Mouse (Mus musculus): Measurements from ENCODE around the gene Jrkl.
A peak's percentile ranks its signal among the peaks of the same experiment; 100 is the strongest.

The Jrkl gene

DNA sequence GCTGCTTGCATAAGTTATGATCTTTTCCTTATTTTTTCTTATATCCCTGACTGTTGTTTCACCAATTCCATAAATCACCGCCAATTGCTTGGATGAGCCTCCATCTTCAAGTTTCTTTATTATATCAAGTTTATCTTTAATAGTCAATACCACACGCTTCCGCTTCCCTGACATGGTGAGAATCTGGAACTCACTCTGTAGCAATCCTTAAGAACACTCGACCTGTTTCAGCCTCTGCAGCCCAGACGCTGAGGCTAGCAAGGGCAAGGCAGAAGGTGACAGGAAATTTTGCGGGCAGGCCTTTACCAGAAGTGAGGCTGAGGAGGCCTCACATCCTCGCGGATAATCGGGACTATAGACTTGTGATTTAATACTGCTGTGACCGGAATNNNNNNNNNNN, at the start of gene Jrkl:
Jrkl (minus strand) TSS at position 349 of the 400 bp plus-strand sequence.
- peak; percentile 71 for DNase-seq (ENCODE audit: low read depth)

DNA sequence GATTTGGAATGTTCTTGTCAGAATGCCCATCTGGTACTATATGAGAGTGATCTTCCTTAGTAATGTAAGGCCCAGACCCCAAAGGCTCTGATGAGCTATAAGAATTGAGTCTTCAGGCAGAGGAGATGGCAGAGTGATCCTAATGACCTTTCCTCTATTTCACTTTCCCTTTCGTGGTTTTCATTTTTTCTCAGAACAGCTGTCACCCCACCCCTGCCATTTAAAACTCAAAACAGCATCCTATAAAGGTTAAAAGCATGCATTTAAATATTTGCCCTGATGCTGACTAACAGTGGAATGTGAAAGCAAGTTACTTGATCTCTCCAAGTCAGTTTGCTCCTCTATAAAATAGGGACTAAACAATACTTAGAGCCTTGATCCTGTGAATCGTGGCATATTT, 41.9 kb upstream of the Jrkl start:
- no peak for DNase-seq (ENCODE audit: low read depth)

DNA sequence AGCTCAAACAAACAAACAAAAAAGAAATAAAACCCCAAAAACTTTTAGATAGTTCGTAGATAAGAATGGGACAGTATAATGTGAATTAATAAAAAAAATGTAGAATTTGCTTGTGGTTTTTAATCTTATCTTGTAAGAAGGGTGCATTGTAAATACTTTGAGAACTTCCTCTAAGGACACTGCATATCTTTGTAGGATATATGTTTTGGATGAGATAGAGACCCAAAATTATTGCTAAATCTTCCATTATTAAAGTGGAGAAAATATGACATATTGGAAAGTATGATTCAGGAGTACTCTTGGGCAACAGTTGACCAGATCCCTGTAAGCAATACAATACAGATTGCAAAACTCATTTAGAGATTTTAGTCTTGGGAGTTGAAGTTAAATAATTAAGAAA, 27.6 kb upstream of the Jrkl start:
- DNase-seq (ENCODE audit: low read depth), result no peak

DNA sequence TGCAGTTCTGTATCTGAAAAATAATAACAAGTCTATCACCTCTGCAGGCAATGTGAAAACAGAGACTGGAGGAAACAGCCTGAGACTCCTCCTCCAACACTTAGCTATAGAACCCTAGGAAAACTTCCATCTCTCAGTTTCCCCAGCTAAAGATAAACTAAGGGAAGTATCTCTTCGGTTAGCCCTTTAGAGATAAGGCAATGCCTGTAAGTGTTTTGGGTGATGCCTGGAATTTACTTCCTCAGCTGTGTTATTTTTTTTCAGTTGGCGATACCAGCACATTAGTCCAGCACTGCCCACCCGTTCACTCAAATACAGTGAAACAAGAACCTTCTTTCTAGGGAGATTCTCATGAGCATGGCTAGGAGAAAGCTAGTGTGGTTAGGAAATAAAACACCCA, 15.4 kb upstream of the Jrkl start:
- DNase-seq (ENCODE audit: low read depth), result no peak

DNA sequence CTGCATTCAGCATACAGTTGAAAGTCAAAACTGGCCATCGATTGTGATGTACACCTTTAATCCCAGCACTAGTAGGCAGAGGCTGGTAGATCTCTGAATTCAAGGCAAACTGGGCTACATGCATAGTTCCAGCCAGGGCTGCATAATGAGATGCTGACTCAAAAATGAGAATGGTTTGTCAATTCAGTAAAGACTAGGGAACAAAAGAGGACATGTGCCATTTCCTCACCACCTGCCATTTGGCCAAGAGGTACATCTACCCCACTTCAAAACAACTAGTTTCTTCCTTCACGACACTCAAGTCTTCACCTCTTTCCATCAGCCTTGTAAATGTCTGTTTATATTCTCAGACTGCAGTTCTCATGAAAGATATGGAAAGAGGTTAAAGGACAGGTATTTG, 12.5 kb upstream of the Jrkl start:
- DNase-seq (ENCODE audit: low read depth), result no peak

DNA sequence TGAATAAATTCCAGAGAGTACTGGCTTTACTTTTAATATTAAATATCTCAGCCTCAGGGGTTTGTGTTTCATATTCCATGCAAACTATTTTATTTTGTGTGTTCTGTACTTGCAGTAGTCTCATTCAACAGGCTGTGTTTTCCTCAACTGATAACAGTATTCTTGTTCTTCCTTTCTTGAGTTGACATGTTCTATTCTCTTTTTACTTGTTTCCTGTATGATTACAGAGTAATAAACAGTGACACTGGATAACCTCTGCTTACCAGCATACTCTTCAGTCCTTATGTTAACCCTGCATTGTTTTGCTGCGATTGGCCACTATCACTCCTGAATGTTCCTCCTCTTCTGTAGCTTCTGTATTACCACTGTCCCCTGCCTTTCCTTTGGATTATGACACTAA, 11.1 kb upstream of the Jrkl start:
- no peak for DNase-seq (ENCODE audit: low read depth)

DNA sequence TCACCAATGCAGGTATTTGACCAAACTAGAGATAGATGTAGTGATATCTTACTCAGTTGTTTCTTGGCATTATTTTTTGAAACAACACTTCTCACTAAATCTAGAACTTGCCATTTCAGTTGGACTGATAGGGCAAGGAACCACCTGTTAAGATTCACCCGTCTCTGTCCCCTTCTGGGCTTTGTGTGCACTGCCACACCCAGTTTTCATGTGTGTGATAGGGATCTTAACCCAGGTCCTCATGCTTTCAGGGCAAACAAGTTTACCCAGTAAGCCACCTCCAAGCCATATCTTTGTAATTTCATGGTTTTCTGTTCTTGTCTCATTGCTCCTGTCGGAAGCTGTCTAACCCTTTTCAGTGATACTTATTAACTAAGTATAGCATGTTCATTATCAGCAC, 5.6 kb upstream of the Jrkl start:
- DNase-seq (ENCODE audit: low read depth), result no peak

DNA sequence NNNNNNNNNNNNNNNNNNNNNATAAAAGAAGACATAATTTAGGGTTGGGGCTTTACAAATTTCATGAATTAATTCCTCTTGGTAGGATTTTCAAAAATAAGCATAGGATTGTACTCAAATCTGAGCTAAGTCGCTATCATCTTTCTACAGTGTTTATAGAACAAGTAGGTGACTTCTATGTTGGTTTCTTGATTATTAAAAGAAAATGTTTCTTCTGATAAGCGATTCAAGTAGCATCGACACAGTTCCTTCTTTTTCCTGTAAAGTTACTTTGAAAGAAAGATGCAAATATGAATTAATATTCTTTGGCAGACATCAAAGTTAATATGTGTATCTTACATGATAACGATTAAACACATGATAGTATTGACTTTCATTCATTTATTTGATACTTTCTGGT, 2.5 kb upstream of the Jrkl start:
- DNase-seq (ENCODE audit: low read depth), result no peak

DNA sequence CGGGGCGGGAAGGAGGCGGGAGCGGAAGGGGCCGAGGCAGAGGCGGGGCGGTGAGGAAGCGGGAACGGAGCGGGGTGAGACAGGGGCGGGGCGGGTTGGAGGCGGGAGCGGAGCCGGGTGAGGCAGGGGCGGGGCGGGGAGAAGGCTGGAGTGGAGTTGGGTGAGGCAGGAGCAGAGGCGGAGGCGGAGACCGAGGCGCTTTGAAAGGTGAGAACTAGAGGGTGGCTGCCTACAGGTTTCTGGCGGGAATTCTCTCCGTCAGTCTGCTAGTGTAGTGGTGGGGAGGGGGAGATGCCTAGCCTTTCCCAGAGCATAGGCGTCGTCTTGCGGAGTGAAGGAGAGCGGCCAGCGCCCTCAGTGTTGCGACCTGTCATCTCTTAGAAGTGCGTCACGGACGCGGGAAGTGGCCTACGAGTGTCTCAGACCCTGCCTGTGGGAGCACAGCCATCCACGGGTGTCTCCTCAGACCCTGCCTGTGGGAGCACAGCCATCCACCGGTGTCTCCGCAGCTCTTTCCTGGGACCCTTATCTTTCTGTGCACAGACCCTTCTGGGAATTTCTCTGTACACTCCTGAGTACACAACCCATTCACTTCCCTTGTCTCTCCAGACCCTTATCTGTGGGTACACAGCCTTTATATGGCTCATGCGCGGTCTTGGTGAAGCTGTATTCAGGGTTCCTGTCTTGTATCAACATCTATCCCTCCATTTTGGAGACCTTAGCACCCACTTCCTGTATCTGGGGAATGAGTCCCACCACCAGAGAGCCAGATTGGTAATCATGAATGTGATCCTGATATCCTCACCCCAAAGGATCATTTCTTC, 1.4 kb upstream of the Jrkl start, which contains the start of gene Ccdc82:
Ccdc82 (plus strand) TSS at position 141 of the 824 bp plus-strand sequence.
- DNase-seq (ENCODE audit: low read depth), result peak; percentile 93

DNA sequence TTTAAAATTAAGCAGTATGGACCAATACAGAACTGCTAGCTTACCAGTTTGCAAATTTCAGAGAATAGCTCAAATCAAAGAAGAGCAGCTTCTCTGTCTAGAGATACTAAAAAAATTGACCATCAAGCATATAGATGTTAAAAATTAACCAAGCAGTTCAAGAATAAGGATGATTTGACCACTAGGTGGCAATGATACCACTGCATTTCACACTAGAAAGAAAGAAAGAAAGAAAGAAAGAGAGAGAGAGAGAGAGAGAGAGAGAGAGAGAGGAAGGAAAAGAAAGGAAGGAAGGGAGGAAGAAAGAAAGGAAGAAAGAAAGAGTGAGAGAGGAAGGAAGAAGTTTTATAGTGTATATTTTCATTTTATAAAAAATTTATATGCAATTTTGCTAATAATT, 3.3 kb downstream of the Jrkl start:
- peak; percentile 69 for DNase-seq (ENCODE audit: low read depth)

DNA sequence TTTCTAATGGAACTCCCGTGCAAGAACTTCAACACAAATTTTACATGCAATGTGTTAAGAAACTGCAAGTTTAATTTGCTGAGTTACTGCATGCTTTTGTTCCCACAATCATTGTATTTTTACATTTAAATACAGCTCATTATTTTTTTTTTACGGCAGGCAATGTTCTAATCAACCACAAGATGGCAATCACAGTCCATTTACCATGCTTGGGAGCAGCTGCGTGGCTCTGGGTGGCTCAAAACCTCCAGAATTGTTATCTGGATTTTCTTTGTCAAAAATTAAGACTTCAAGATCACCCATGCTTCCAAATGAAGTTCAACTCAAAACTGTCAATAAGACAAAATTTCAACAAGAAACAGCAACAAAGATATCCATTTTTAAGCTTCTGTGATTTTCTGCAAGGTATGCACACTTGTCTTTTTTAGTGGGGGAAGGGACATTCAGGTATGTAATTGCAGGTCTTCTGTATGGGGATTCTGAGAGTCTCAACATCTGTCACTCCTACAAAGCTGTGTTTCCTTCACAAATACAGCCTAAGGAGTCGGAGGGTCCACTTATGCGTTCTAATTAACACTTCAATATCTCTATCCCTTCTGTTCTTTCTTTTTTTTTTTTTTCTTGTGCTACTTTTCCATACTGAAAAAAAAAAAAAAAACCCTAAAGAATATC, 13.9 kb downstream of the Jrkl start:
- DNase-seq (ENCODE audit: low read depth), result peak; percentile 74

DNA sequence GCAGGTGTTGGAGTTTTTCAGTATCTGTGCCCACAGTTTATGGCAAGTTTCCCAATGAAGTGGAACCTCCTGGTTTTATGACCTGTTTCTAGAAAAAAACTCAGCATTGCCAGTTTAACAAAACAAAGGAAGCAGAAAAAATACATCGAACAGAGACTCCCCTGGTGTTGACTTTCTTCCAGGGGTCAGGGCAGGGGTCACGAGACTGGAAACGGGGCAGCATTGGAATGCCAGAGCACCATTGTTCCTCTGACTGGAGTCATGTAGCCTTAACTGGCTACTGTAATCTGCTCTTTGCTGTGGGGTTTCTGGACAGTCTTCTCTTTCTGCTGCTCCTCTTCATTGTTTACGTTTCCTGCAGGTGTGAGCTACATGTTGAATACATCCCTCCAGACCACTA, 15.1 kb downstream of the Jrkl start:
- DNase-seq (ENCODE audit: low read depth), result no peak

DNA sequence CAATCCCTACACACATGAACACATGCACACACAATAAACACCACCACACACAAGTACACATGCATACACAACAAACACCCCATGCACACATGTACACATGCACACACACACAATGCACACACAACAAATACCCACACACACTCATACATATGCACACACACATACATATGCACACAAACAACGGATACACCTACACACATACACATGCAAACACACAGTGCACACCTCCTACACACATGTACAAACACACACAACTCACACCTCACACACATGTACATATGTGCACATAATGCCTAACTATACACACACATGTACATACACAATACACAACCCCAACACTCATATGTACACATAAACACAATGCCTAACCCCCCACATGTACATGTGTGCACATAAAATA, 19.8 kb downstream of the Jrkl start:
- DNase-seq (ENCODE audit: low read depth), result no peak

DNA sequence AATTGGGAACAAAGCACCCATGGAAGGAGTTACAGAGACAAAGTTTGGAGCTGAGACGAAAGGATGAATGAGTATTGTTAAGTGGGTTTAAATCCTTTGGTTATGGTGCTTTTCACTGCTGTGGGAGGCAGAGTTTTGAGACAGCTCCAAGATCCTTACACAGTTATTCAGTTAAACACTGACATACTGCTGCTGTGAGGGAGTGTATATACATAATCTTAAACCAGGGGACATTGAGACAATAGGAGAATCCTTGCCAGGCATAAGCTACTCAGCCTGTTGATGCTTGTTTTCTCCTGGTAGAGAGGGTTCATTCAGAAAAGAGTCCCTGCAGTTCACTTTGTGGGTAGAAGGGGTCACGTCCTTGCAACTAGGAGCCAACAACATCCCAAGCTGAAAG, 39.3 kb downstream of the Jrkl start:
- DNase-seq (ENCODE audit: low read depth), result no peak

DNA sequence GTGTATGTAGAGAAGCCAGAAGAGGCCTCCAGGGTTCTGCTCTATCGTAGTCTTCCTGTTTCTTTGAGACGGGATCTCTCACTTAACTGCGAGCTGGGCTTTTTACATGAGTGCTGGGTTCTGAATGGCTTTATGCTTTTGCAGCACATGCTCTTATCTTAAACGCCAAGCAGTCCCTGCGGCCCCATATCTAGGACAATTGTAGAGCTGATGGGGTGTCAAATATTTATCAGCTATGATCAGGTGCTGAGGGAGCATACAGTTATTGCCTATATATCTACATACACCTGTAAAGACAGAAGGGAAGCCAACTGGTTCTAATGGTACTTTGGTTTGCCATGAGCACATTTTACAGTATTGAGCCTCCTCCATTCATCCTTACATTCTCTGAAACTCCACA, 41.9 kb downstream of the Jrkl start:
- no peak for DNase-seq (ENCODE audit: low read depth)

DNA sequence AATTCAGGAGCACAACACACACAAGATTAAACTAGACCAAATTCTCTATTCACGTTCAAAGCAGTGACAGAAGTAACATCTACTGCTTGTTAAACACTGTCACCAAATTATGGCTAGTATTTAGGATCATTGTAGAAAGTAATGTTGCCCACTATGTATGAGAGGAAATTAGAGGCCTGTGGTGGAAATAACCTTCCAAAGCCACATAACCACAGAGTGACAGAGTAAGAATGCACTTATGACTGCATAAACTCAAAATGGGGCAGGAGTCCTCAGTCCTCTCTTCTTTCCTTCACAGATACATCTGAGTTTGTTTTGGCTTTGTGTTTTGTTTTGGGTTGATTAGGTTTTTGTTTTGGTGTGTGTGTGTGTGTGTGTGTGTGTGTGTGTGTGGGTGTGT, 42.5 kb downstream of the Jrkl start:
- DNase-seq (ENCODE audit: low read depth), result no peak

DNA sequence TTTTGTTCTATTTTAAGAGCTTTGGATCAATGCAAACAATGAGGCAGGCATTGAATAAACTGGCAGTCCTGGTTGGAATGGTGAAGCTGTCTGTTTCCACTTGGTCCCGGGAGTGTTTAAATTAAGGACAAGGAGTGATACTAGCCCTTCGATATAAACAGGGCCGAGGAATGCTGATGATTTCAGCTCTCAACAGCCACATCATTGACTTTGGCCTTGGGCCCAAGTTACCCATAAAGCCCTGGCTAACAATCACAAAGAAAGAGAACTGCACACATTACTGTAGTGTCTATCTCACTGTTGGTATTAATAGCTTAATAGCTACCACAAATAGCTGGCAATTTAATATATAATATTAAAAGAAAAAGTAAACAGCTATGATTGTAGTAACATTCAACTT, 45.5 kb downstream of the Jrkl start:
- no peak for DNase-seq (ENCODE audit: low read depth)

DNA sequence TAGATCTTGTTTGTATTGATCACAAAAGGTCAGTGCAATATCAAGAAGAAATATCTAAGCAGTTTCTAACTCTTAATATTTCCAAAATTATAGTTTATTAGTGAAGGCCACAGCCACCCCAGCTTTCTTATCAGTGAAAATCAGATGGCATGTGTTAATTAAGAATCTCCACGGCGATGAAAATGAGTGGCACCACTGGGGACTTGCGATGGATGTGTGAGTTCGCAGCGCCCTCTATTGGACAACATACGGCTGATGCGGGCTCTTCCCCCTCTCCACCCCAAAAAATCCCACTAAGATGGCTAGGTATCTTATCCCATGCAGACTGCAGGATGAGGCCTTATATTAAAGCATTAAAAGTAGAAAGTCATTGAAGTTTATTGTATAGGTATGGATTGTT, 49.9 kb downstream of the Jrkl start:
- peak; percentile 42 for DNase-seq (ENCODE audit: low read depth)

DNA sequence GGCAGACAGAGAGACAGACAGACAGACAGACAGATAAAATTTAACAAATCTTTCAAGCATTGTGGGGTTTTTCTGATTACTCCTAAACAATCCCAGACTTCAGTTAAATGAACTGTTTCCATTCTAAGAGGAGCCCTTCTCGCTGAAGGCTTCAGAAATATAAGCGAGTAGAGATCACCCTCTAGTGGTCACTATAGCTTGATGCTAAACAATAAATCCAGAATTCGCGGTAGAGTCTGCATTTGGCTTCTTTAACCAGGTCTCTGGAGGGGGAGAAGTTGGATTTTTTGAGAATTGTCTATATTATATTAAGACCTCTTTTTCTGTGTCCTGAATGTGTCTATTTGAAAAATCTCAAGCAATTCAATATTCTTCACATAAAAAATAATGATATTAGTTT, 50.4 kb downstream of the Jrkl start:
- DNase-seq (ENCODE audit: low read depth), result peak; percentile 41

DNA sequence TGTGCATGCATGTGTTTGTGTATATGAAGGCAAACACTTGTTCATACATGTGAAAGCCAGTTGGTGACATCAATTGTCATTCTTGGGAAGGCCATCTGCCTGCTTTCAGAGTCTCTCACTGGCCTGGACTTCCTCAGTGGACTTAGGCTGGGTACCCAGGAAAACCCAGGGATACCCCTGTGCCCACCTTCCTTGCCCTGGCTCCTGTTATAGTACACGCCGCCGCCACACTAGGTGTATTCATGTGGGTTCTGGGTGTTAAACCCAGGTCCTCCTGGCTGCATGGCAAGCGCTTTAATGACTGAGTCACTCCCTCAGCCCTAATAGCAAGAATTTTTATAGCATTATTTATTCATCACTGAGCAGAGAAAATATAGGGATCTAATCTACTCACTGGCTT, 51.0 kb downstream of the Jrkl start:
- no peak for DNase-seq (ENCODE audit: low read depth)
